Mouse (Mus musculus): ENCODE data around the gene Olah.

DNA sequence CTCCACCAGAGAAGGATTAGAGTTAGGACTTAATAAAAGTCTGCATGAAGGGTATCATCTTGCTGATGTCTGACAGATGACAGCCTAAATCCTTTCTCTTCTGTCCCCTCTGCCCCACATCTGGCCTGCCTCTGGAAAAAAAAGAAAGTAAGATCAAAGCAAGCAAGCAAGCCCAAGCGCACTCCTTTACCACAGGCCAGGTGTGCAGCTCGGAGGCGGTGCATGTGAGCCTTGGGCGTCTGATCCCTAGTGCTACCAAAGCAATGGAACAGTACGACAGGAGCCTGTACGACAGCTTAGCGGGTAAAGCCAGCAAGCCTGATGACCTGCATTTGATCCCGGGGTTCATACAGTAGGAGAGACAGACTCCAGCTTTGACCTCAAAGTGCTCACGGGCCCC lies 33.9 kb upstream of the Olah start:
- TF ChIP-seq CTCF (IDR thresholded peaks at IDR 0.05; ENCODE audit: extremely low read depth, insufficient read depth, low read length) (no peak), POLR2A (IDR thresholded peaks at IDR 0.05; ENCODE audit: extremely low read depth, insufficient read depth, low read length) (no peak)

Data from cortical plate, adult 2 months (tissue).